Mouse (Mus musculus): ENCODE measurements around the gene Gm20388. TPM values are rescaled to one million over a fixed set of nuclear protein-coding genes. Genes with fewer than 3 reads are reported as not detected.

Gene Gm20388
- polyA plus RNA-seq, 1 experiment from 2014 or later, result not detected

- WGBS, result 89% methylated on average over 1 of the region's 1 CpGs
- H3K27ac ChIP-seq (replicated peaks), result no peak overlapping the region
- H3K4me2 ChIP-seq (replicated peaks; ENCODE audit: low read depth), result no peak overlapping the region
- no peaks in the 10 kb centered on the region for H3K9me3 ChIP-seq (ENCODE audit: control insufficient read depth, low read length)
- H3K4me1 ChIP-seq (replicated peaks; ENCODE audit: control insufficient read depth, insufficient read depth), result no peaks in the 10 kb centered on the region
- DNase-seq (ENCODE audit: low spot score) (no peak), ATAC-seq (ENCODE audit: low FRiP score, low TSS enrichment) (no peak)
- H3K27me3 ChIP-seq (ENCODE audit: control insufficient read depth, insufficient read depth, low read length), result no peaks in the 10 kb centered on the region
- no peak overlapping the region for H3K9ac ChIP-seq (ENCODE audit: low read length)
- H3K4me3 ChIP-seq (ENCODE audit: low read depth, low read length), result no peak overlapping the region
- TF ChIP-seq EP300 (optimal IDR thresholded peaks at IDR 0.05) (no peak), CTCF (IDR thresholded peaks at IDR 0.05; ENCODE audit: low read depth) (no peak)
- peaks cover 10% of the 10 kb centered on the region for H3K36me3 ChIP-seq (ENCODE audit: control insufficient read depth, insufficient read depth, low read length)
Observed at GRCm38 (mm10) chr8:122784756-122785155, 2874.1 kb downstream of the Gm20388 start.

- no peak for TF ChIP-seq CTCF (IDR thresholded peaks at IDR 0.05; ENCODE audit: low read depth)
- TF ChIP-seq EP300 (optimal IDR thresholded peaks at IDR 0.05), result no peak
Observed at GRCm38 (mm10) chr8:122789796-122790195, 2879.2 kb downstream of the Gm20388 start.

GRCm38 (mm10) chr8:122793375-122794174 lies 2882.9 kb downstream of the Gm20388 start:
- no peak overlapping the region for H3K4me3 ChIP-seq (ENCODE audit: low read depth, low read length)
- no peaks in the 10 kb centered on the region for H3K4me1 ChIP-seq (replicated peaks; ENCODE audit: control insufficient read depth, insufficient read depth)
- no peak overlapping the region for H3K4me2 ChIP-seq (replicated peaks; ENCODE audit: low read depth)
- no peaks in the 10 kb centered on the region for H3K9me3 ChIP-seq (ENCODE audit: control insufficient read depth, low read length)
- peak; percentile 27 for DNase-seq (ENCODE audit: low spot score)
- ATAC-seq (ENCODE audit: low FRiP score, low TSS enrichment), result peak; percentile 73
- TF ChIP-seq EP300 (optimal IDR thresholded peaks at IDR 0.05) (no peak), CTCF (IDR thresholded peaks at IDR 0.05; ENCODE audit: low read depth) (peak; percentile 40)
- no peaks in the 10 kb centered on the region; the same call in 1 of the 2 replicates for H3K36me3 ChIP-seq (ENCODE audit: control insufficient read depth, insufficient read depth, low read length)
- no peak overlapping the region for H3K9ac ChIP-seq (ENCODE audit: low read length)
- H3K27me3 ChIP-seq (ENCODE audit: control insufficient read depth, insufficient read depth, low read length), result no peaks in the 10 kb centered on the region
- 67% methylated on average over 18 of the region's 18 CpGs for WGBS
- H3K27ac ChIP-seq (replicated peaks), result no peak overlapping the region

More at GRCm38 (mm10) chr8:122789796-122790195, 2879.2 kb downstream of the Gm20388 start:
- no peak for ATAC-seq (ENCODE audit: low FRiP score, low TSS enrichment)
- H3K4me1 ChIP-seq (replicated peaks; ENCODE audit: control insufficient read depth, insufficient read depth), result no peaks in the 10 kb centered on the region
- H3K27ac ChIP-seq (replicated peaks), result no peak overlapping the region
- H3K27me3 ChIP-seq (ENCODE audit: control insufficient read depth, insufficient read depth, low read length), result no peaks in the 10 kb centered on the region
- no peak overlapping the region for H3K4me3 ChIP-seq (ENCODE audit: low read depth, low read length)
- no peaks in the 10 kb centered on the region for H3K9me3 ChIP-seq (ENCODE audit: control insufficient read depth, low read length)
- DNase-seq (ENCODE audit: low spot score), result no peak
- no peak overlapping the region for H3K9ac ChIP-seq (ENCODE audit: low read length)
- no peak overlapping the region for H3K4me2 ChIP-seq (replicated peaks; ENCODE audit: low read depth)
- WGBS, result 92% methylated on average over 5 of the region's 5 CpGs
- H3K36me3 ChIP-seq (ENCODE audit: control insufficient read depth, insufficient read depth, low read length), result peaks cover 4% of the 10 kb centered on the region; the same call in 1 of the 2 replicates

GRCm38 (mm10) chr8:122794175-122794454 lies 2883.5 kb downstream of the Gm20388 start:
- H3K9ac ChIP-seq (ENCODE audit: low read length), result no peak overlapping the region
- H3K27ac ChIP-seq (replicated peaks), result no peak overlapping the region
- DNase-seq (ENCODE audit: low spot score) (no peak), ATAC-seq (ENCODE audit: low FRiP score, low TSS enrichment) (no peak)
- H3K27me3 ChIP-seq (ENCODE audit: control insufficient read depth, insufficient read depth, low read length), result no peaks in the 10 kb centered on the region
- H3K9me3 ChIP-seq (ENCODE audit: control insufficient read depth, low read length), result no peaks in the 10 kb centered on the region
- H3K4me2 ChIP-seq (replicated peaks; ENCODE audit: low read depth), result no peak overlapping the region
- H3K4me1 ChIP-seq (replicated peaks; ENCODE audit: control insufficient read depth, insufficient read depth), result no peaks in the 10 kb centered on the region
- TF ChIP-seq CTCF (IDR thresholded peaks at IDR 0.05; ENCODE audit: low read depth) (no peak), EP300 (optimal IDR thresholded peaks at IDR 0.05) (no peak)
- 84% methylated on average over 5 of the region's 5 CpGs for WGBS
- H3K4me3 ChIP-seq (ENCODE audit: low read depth, low read length), result no peak overlapping the region
- no peaks in the 10 kb centered on the region; the same call in 1 of the 2 replicates for H3K36me3 ChIP-seq (ENCODE audit: control insufficient read depth, insufficient read depth, low read length)

GRCm38 (mm10) chr8:122803906-122804761 lies 2893.5 kb downstream of the Gm20388 start:
- 52% methylated on average over 15 of the region's 15 CpGs for WGBS
- Histone ChIP-seq H3K4me2 (replicated peaks; ENCODE audit: low read depth) (no peak overlapping the region), H3K9me3 (ENCODE audit: control insufficient read depth, low read length) (no peaks in the 10 kb centered on the region), H3K27ac (replicated peaks) (no peak overlapping the region), H3K4me3 (ENCODE audit: low read depth, low read length) (no peak overlapping the region), H3K4me1 (replicated peaks; ENCODE audit: control insufficient read depth, insufficient read depth) (no peaks in the 10 kb centered on the region), H3K27me3 (ENCODE audit: control insufficient read depth, insufficient read depth, low read length) (no peaks in the 10 kb centered on the region), H3K9ac (ENCODE audit: low read length) (no peak overlapping the region), H3K36me3 (ENCODE audit: control insufficient read depth, insufficient read depth, low read length) (0 out of 2 replicates have a peak, but pooled peaks cover 5% of the 10 kb centered on the region)
- ATAC-seq (ENCODE audit: low FRiP score, low TSS enrichment), result no peak
- DNase-seq (ENCODE audit: low spot score), result no peak
- no peak for TF ChIP-seq EP300 (optimal IDR thresholded peaks at IDR 0.05)
- no peak for TF ChIP-seq CTCF (IDR thresholded peaks at IDR 0.05; ENCODE audit: low read depth)
